Mouse (Mus musculus): ENCODE measurements around the gene Ccer1.
"Not testable (repeated sequence)": the region's sequence is repeated elsewhere in the genome, so short reads cannot be mapped to it uniquely, and the experiment has no call there.

Ccer1 gene

DNA sequence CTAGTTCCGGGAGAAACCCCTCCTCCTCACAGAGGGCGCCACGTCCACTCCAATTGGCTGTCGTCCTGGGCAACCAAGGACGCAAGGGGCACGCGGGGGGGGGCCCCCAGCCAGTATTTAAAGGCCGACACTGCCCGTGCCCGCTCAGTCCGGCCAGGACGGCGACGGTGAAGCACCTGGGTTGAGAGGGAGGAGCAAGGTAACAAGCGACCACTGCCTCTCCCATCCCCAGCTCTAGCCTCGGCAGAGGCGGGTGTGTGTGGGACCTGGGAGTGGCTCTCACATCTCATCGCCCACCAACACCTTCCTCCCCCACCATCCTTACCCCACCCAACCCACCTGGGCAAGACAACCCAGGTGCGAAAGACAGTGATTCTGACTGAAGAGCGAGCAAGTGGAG, at the start of gene Ccer1:
Ccer1 (plus strand) TSS at position 147 of the 400 bp plus-strand sequence.
- no peak for DNase-seq (ENCODE audit: low spot score in 2 of 2)

DNA sequence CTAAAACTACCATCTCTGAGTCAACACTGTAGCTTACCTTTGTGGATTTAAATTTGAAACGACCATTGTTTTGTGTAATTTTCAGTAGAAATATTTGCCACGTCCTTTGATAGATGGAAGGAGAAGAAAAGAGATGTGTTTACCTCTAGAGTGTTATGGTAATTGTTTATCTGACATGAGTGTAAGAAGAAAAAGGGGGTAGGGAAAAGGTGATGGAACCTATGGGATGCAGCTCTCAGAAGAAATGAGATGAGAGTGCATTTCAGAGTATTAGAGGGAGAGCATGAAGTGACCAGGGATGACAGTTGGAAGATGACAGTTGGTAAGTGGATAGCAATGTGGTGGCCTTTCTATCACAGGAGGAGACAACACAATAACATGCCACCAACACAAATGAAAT, 49.1 kb upstream of the Ccer1 start, which contains the start of gene Epyc:
Epyc (plus strand) TSS at position 301 of the 400 bp plus-strand sequence.
- no peak for DNase-seq (ENCODE audit: low spot score in 2 of 2)

DNA sequence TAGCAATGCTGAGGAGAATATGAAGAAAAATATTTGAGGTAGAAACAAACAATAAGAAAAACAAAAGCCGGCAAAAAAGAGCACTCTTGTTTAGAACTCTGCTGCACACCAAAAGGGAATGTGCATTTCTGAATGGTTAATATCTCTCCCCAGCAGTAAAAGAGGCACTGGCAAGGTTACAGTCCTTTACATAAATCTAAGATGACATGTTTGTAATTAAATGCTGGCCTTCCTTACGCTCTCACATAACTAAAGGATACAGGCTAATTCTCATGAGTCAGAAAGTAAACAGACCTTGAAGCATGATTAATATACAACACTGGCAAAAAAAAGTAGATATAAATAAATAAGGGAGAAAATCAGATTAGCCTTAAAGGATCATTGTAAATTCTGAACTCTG, 42.5 kb upstream of the Ccer1 start:
- DNase-seq (ENCODE audit: low spot score in 2 of 2) = no peak

DNA sequence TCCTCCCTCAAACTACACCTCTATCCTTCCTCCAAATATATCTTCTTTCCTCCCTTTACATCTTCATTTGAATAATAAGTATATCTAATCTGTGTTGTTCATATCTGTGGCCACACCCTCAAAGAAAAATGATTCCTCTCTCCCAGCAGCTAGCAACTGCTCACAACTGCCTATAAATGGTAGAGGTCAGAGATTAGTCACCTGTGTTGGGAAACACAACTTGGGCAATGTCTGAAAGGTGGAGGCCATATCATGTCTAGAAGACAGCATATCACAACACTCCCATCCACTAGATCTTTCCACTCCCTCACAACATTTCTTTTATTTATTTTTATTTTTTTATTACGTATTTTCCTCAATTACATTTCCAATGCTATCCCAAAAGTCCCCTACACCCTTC, 33.4 kb upstream of the Ccer1 start:
- no peak for DNase-seq (ENCODE audit: low spot score in 2 of 2)

DNA sequence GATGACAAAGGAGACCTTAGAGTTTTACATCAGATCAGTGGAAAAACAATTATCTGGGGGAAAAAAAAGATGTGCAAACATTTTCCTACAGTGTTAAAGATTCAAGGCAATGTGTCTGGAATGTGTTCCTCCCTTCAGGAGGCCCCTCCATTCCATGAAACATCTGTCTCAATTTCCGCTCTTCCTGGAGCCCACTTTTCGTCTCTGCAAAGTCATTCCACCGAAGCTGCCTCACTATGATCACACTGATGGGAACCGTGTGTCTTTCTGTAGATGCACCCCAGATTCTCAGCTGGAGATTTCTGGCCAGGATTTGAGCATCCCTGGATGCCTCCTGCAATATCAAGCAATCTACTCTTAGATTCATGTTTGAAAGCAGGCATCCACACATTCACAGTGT, 24.2 kb upstream of the Ccer1 start:
- no peak for DNase-seq (ENCODE audit: low spot score in 2 of 2)

DNA sequence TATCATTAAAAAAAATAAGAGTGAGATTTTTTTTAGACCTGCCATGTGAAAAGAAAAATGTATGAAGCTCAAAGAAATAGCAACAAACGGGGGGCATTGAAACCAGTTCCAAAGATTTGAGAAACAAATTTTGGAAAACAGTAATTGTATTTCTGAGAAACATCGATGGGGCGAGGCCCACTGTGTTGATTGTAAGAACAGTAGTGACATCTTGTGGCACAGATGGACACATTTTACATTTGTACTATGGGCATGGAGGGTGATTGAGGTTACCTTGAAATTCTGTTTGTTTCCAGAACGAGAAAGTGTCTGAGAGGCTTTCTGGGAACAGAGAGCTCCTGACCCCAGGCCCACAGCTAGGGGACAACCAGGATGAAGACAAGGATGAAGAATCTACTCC, 22.7 kb upstream of the Ccer1 start:
- DNase-seq (ENCODE audit: low spot score in 2 of 2) = no peak

DNA sequence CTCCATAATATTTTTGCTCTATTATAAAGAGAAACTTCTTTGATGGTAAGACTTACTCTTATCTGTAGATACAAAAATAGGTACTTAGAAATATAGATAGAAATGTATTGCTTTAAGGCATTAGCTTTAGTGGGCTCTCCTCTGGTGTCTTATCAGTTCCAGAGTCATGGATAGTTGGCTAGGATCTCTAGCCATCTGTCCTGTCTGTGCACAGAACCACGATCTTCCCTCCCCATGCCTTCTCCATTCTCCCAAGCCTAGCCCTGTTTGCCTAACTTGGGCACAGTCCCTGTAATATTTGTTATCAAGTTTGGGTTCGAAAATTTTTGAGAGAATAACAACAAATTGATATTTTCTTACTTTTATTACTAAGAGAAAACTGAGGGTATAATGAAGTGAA, 19.6 kb upstream of the Ccer1 start:
- no peak for DNase-seq (ENCODE audit: low spot score in 2 of 2)

DNA sequence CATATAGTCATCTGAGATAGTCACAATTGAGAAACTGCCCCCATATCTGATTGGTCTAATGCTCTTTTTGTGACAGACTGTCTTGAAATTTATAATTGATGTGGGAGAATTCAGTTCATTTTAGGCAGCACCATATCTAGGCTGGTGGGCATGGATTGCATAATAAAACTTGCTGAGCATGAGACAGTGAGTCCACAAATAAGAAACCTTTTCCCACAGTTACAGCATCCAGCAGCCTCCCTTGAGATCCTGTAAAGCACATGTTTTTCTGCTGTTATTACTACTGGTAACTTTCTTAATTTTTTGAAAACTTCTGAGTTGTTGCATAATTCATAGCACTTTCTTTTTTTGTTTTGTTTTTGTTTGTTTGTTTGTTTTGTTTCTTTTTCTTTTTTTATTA, 9.9 kb upstream of the Ccer1 start:
- DNase-seq (ENCODE audit: low spot score in 2 of 2) = no peak

DNA sequence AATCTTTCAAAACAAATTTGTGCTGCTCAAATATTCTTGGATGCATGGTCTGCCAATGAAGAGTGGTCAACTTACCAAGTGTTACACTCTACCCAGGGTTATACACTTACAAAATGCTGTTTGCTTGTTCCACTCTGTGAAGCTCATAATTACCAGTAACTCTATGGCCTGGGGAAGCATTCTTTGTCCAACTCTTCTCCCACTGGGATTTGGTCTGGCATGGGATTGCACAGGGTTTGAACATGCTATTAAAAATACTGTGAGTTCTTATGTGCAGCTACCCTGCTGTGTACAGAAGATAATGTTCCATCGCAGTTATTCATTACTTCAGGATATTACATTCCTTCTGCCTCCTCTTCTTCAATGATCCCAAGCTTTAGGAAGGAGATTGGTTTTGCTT, 5.7 kb upstream of the Ccer1 start:
- DNase-seq (ENCODE audit: low spot score in 2 of 2) = no peak

DNA sequence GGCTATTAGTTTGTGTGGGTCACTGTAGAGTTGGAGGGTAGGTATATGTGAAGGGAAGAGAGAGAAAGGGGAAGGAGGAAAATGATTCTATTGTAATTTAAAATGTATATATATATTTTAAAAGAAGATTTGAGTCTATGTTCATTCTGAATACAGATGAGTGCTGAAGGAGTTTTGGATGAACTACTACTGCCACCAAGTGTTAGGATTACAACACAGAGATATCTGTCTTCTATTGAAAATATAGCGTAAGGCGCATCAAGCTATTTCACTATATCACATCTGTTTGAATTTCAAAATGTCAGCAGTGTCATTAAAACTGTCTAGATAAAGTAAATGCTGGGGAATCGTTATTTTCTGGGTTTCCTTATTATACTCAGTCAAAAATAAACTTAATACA, 3.4 kb upstream of the Ccer1 start:
- no peak for DNase-seq (ENCODE audit: low spot score in 2 of 2)

DNA sequence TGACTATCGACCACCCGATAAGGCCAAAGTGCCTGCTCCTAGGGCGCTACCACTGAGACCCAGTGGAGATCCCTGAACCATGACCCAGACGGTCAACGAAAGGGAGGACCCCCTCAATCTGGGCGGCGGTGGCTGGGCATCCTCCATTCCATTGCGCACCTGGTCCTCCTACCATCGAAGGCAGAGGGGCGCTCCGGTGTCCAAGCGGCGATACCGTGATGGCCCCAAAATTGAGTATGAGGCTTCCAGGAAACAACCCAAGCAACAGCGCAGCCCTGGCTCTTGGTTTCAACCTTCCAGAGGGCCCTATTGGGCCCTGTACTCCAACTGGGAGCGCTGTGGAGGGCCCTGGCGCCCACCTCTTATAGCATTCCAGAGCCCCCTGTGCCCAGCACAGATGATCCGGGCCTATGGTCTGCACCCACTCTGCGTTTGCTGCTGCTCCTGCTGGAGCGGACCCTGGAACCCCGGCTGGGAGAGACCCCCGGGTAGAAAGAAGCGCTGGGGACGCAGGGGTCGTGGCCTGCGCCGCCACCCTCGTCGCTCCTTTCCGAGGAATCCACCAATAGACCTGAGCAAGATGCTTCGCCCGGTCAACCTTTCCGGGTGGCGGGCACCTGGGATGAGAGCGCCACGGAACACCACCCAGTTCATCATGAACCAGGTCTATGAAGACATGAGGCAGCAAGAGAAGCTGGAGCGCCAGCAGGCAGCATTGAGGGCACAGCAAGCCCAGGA, 708 bp downstream of the Ccer1 start:
- no peak for DNase-seq (ENCODE audit: low spot score in 2 of 2)

DNA sequence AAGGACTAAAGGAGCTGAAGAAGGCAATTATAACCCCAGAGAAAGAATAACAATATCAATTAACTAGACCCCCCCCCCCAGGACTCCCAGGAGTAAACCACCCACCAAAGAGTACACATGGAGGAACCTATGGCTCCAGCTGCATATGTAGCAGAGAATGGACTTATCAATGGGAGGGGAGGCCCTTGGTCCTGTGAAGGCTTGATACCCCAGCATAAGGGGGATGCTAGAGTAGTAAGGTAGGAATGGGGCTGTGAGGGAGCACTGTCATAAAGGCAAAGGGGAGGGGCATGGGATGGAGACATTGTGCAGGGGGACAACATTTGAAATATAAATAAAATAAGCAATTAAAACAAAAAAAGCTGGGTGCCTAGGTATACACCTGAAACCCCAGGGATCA, 9.5 kb downstream of the Ccer1 start:
- DNase-seq (ENCODE audit: low spot score in 2 of 2) = no peak

DNA sequence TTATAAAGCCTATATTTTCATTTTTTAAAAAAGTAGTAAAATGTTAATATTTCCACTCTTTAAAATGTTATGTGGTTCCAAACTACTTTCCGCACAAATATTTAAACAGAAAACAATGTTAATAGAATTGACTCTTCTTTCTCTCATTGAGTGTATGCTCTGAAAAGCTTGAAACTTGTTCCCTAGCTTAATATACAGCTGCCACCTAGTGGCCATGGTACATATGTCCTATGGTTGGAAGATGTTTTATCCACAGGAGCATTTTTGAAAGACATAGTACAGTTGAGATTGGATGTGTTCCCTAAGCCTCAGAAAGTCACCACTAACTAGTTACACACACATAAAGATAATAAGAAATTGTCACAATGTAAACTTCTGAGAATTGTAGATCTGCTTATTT, 11.7 kb downstream of the Ccer1 start:
- no peak for DNase-seq (ENCODE audit: low spot score in 2 of 2)

DNA sequence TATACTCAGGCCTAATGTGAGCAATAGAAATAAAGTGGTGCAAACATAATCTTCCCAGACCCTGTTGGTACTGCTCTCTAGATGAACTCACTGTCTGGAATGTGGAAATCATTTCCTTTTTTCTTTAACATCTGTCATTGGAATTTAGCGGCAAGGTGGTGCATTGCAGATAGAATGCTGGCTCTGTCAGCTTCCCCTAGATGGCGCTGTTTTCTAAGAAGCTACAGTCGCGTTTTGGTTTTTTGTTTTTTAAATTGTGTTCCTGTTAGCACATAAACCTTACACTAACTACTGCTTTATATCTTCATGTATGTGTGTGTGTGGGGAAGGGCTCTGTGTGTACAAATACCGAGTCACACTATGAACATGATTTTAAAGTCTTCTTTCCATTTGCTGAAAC, 19.8 kb downstream of the Ccer1 start:
- no peak for DNase-seq (ENCODE audit: low spot score in 2 of 2)

DNA sequence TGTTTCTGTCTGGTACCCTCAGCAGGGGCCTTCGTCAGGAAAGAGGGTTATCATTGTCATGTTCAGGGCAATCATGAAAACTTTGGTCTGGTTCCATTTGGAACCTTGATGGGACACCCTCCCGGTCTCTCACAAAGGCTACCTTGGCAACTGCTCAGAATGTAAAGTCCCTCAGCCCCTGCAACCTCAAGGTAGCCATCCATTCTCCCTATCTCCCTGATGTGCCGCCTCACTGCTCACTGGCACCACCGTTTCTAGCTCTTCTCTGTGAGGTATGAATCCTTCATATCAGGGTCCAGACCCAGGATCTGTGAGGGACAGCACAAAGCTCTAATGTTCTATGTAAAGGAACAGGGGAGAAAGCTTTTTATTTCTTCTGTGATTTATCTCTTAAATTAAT, 21.7 kb downstream of the Ccer1 start:
- DNase-seq (ENCODE audit: low spot score in 2 of 2) = no peak

DNA sequence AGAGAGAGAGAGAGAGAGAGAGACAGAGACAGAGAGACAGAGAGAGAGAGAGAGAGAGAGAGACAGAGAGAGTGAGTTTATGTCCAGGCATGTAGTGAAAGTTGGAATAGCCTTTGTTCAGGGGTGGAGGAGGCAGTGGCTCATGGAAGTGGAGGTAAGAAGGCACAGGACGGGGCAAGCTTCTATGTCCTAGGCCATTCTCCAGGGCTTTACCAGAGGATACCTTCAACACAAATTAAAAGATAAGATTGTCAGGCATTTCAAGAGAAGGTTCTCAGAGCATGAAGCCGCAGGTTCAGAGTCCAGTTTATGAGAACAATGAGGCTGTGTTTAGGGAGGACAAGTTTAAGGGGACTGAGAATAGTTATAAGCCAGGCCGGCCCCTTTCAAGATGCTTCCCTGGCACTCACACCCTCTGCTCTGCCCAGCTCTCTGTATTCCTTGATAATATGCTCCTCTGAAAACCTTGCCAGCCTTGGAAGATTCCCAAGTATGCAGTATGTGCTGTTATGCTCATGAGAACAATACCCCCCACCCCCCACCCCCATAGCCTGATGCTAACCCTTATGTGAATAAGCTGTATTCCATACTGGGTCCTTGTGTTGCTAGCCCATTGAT, 22.5 kb downstream of the Ccer1 start:
- DNase-seq (ENCODE audit: low spot score in 2 of 2) = no peak

DNA sequence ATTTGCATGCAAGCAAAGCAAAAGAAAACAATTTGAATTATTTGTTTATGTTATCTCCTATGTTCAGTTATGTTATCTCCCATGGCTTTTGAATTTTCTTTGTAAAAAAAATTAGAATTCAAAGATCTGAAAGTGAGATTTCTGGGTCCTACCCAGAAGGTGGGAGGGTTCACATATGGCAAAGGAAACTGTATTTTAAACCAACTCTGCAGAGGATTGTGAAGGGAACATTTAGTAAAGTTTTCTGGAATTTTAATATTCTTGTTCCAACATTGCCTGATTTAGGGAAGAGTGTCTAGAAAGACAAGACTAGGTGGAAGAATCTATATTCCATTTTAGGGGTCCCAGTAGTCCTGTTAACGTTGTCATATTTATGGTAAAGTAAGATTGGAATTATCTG, 24.4 kb downstream of the Ccer1 start:
- DNase-seq (ENCODE audit: low spot score in 2 of 2) = no peak

DNA sequence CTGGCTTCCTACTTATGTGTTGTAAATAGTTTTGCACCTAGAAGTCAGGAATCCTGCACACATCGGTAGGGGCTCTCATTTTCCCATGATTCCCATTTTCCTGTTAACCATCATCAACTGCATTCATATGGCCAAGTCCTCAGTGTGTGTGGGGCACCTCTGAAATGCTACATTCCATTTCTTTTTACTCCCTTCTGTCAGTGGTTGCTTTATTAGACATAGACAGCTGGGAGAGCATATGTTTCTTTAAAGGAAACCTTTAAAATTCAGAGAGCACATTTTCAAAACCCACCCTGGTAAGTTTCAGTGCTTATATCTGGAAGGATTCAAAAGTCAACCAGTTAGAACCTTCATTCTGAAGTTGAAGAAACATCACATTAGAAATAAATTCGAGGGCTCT, 25.2 kb downstream of the Ccer1 start:
- DNase-seq (ENCODE audit: low spot score in 2 of 2) = no peak

DNA sequence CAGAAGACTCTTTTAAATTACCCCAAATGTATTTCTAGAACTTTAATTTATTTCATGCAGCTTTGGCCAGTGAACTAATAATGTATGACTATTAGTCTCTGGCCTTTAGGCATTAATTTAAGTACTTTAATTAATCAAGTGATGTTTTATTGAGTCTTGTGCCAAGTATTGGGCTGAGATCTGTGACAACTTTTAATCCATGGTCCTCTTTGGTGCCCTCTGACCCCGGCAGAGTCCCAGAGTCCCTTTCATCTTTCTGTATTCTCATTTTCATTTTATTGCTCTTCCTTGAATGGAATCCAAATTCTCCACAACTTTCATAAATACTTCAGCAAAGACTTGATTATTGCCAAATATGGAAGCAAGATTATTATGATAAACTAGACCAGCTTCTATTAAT, 27.8 kb downstream of the Ccer1 start:
- DNase-seq (ENCODE audit: low spot score in 2 of 2) = no peak

DNA sequence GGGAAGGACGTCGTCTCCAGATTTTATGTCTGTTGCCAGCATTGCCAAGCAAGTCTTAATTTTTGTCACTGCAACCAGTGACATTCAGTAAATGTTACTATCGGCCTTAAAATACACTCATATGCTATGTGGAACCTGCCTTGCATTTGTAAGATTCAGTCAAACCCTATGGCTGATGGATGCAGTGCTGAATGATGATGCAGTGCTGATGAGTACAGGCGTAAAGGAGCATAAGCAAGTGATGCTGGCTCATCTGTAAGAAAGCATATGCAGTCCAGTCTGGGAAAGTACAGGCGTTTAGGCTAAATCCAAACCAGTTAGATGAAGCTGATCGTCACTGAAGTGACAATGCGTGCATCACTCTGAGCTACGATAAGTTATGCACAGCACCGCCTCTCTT, 29.9 kb downstream of the Ccer1 start:
- DNase-seq (ENCODE audit: low spot score in 2 of 2) = no peak

DNA sequence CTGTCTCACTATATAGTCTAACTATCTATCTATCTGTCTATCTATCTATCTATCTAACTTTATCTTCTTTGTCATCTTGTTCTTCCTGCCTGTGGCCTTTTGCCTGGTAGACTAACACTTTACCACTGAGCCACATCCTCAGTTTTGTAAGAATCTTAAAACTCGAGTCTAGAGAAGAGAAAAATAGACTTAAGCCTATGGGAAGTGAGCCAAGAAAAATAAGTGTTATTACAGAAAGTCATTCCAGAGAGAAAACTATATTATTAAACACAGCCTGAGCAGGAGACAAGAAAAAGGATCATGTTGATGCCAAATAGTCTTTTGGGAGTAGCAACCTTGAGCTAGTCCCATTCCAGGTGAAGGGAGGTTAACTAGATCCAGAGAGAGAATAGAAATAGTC, 33.1 kb downstream of the Ccer1 start:
- DNase-seq (ENCODE audit: low spot score in 2 of 2) = no peak

DNA sequence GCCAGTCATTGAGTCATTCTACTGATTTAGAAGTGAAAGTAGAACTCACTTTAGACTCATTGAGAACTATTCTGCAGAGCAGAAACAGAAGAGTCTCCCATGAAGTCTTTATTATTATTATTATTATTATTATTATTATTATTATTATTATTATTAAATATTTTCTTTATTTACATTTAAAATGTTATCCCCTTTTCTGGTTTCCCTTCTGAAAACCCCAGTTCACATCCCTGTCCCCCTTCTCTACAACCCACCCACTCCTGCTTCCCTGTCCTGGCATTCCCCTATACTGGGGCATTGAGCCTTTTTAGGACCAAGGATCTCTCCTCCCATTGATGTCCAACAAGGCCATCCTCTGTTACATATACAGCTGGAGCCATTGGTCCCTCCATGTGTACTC, 33.8 kb downstream of the Ccer1 start, which contains the start of gene C030005K15Rik:
C030005K15Rik (minus strand) TSS at position 101 of the 400 bp plus-strand sequence.
- not testable (repeated sequence) for DNase-seq (ENCODE audit: low spot score in 2 of 2)

Measured in frontal cortex, postnatal 10 days (tissue).